Mouse (Mus musculus) urinary bladder, postnatal 4 days (tissue): ENCODE measurements around the gene A430033K04Rik.

Source experiments
- DNase-seq, 2 experiments: peaks; one replicate each; pipeline ENCODE4 v3.0.0; 2021 to 2022; ENCODE audit warnings: low spot score in 2 of 2

Gene A430033K04Rik

DNA sequence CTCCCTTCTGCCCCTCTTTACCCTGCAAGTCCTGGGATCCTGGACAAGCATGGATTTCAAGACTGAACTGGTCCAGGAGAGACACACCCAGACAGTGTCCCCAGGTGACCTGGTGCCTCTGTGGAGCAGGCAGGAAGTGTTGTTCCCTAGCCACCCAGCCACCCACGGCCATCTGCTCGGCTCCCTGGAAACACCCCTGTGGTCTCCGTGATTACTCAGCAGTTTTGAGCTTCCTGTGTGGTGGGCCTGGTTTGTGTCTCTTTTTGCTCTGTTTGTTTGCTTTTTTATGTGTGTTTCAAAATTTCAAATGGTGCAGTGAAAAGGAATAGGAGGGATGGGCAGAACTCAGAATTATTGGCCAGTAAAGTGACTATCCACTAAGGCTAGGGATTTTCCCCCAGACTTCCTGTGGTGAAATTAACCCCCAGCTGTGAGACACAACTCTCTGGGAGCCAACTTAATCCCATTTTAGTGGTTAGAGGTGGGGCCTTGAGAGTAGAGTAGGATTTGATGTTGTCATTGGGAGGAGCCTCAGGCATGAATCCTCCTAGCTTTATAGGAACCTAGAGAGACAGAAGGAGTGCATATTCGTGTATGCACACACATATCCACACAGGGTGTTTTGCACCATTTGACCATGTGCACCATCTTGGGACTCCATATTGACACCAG is 72.0 kb downstream of the A430033K04Rik start:
- DNase-seq = no peak

DNA sequence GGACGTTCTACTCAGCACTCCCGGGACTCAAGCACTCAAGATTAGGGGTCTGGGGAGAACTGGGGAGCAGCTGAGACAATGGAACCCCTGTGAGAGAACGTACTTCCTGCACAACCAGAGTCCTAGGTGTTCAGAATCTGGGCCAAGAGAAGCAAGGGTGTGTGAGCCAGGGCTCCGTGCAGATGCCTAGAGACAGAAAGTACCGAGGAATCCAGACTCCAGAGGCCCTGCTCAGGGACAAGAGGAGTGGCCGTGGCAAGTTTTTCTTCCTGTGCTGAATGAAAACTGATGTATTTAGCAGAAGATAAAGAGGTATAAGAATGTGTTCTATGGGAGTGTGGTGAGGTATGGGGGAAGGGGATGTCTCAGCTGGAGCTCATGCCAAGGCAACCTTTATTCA is 74.8 kb downstream of the A430033K04Rik start:
- DNase-seq = no peak
